Mouse (Mus musculus) ES-Bruce4 (cell line): ENCODE data around the gene Otub2. TPM values are rescaled to one million over a fixed set of nuclear protein-coding genes. Genes with fewer than 3 reads are reported as not detected.
A peak's percentile ranks its signal among the peaks of the same experiment; 100 is the strongest.

Source experiments
- H3K27ac ChIP-seq: 2 replicates; pipeline ENCODE4 v1.5.1; 2012; ENCODE audit warnings: low read length, inconsistent platforms; ENCODE audit not compliant: insufficient read depth
- H3K27me3 ChIP-seq: 2 replicates; pipeline ENCODE4 v1.6.1; 2012; ENCODE audit warnings: mild to moderate bottlenecking, low read length, inconsistent platforms; ENCODE audit not compliant: control insufficient read depth, poor library complexity, insufficient read depth, severe bottlenecking
- H3K36me3 ChIP-seq: 2 replicates; pipeline ENCODE4 v1.6.1; 2012; ENCODE audit warnings: inconsistent platforms, mild to moderate bottlenecking, low read length, moderate library complexity; ENCODE audit not compliant: control insufficient read depth, poor library complexity, insufficient read depth, severe bottlenecking
- H3K4me1 ChIP-seq: one replicate; pipeline ENCODE4 v1.8.1; 2011; ENCODE audit warnings: low read length; ENCODE audit not compliant: control insufficient read depth, insufficient read depth
- H3K4me3 ChIP-seq: 2 replicates; pipeline ENCODE4 v1.5.1; 2011; ENCODE audit warnings: low read depth, mild to moderate bottlenecking, low read length
- H3K9ac ChIP-seq: 2 replicates; pipeline ENCODE4 v1.6.1; 2012; ENCODE audit warnings: low read depth, mild to moderate bottlenecking, inconsistent platforms; ENCODE audit not compliant: poor library complexity, severe bottlenecking
- H3K9me3 ChIP-seq: replicated peaks from 2 replicates; pipeline ENCODE4 v1.6.1; 2012; ENCODE audit warnings: mild to moderate bottlenecking, low read length, inconsistent platforms; ENCODE audit not compliant: control insufficient read depth, poor library complexity, insufficient read depth, severe bottlenecking
- CTCF ChIP-seq: IDR thresholded peaks from one replicate; pipeline ENCODE4 v1.8.1; 2011; ENCODE audit warnings: low read depth, low read length
- EP300 ChIP-seq: IDR thresholded peaks from 2 replicates; pipeline ENCODE4 v1.6.1; 2011; ENCODE audit warnings: low read depth, low read length; ENCODE audit not compliant: insufficient read depth
- POLR2A ChIP-seq: IDR thresholded peaks from one replicate; pipeline ENCODE4 v1.8.1; 2011; ENCODE audit warnings: low read length; ENCODE audit not compliant: insufficient read depth
- polyA plus RNA-seq: library from polyadenylated mRNA; stranded (reverse); fragments of >200 nt; gene quantifications from 2 replicates; pipeline ENCODE4 v1.2.4, GENCODE M21; 2011; ENCODE audit warnings: low read depth; ENCODE audit not compliant: missing spikeins, insufficient read depth, insufficient read length

Gene Otub2
- polyA plus RNA-seq, 1 experiment = 5.5 TPM

DNA sequence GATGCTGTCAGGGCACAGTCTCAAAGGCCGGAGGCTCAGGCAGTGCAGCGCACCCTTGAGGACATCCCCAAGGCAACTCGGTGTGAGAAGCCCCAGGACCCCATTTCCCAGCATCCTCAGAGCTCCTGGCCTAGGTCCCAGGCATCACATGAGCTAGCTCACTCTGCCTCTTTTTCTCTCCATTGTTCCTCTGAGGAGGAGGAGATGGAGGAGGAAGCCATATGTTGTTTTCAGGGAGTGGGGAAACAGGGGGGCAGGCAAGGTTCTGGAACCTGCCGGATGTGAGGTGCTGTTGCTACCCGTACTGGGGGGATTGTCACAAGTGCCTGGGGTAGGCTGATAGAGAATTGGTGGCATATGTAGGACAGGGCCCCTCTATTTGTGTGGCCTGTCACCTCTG, 12.4 kb upstream of the Otub2 start:
- Histone ChIP-seq H3K4me1 (no peaks in the 10 kb centered on the region), H3K4me3 (no peak overlapping the region), H3K9me3 (no peaks in the 10 kb centered on the region), H3K27me3 (no peaks in the 10 kb centered on the region), H3K36me3 (no peaks in the 10 kb centered on the region), H3K27ac (no peak overlapping the region), H3K9ac (no peak overlapping the region)
- no peak for TF ChIP-seq EP300
- TF ChIP-seq POLR2A = no peak
- TF ChIP-seq CTCF = no peak

- no peak overlapping the region for H3K4me3 ChIP-seq
- TF ChIP-seq EP300 = no peak
- TF ChIP-seq POLR2A = no peak
- TF ChIP-seq CTCF = no peak
- no peak overlapping the region for H3K9ac ChIP-seq
- no peaks in the 10 kb centered on the region for H3K36me3 ChIP-seq
- no peak overlapping the region for H3K27ac ChIP-seq
- H3K27me3 ChIP-seq = no peaks in the 10 kb centered on the region
- H3K9me3 ChIP-seq = no peaks in the 10 kb centered on the region
- H3K4me1 ChIP-seq = no peaks in the 10 kb centered on the region
Measured at GRCm38 (mm10) chr12:103376774-103377173, 11.7 kb upstream of the Otub2 start.

DNA sequence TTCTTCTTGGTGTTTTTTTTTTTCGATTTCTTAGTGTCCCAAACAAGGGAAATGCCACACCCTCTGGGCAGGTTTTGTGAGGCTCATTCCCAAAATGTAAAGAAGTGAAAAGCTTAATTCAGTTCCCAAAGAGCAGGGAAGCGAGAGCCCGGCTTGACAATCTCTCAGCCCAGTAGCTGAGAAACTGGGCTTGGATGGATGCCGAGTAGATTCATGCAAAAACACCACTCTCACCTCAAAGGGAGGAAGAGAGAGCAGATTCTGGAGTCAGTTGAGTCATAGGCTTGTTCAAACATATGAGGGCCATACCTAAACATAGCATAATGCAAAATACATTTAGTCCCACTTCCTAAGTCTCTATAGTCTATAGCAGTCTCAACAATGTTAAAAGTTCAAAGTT, 8.3 kb upstream of the Otub2 start:
- TF ChIP-seq CTCF = no peak
- no peak for TF ChIP-seq POLR2A
- TF ChIP-seq EP300 = no peak
- no peaks in the 10 kb centered on the region for H3K36me3 ChIP-seq
- no peak overlapping the region for H3K4me3 ChIP-seq
- no peaks in the 10 kb centered on the region for H3K9me3 ChIP-seq
- no peaks in the 10 kb centered on the region for H3K4me1 ChIP-seq
- no peak overlapping the region for H3K9ac ChIP-seq
- H3K27ac ChIP-seq = no peak overlapping the region
- H3K27me3 ChIP-seq = no peaks in the 10 kb centered on the region

GRCm38 (mm10) chr12:103389348-103389727, 856 bp downstream of the Otub2 start:
- H3K27me3 ChIP-seq = no peaks in the 10 kb centered on the region
- TF ChIP-seq POLR2A (no peak), CTCF (no peak), EP300 (no peak)
- no peaks in the 10 kb centered on the region for H3K9me3 ChIP-seq
- peak overlapping the region; percentile 81 for H3K4me3 ChIP-seq
- no peaks in the 10 kb centered on the region for H3K4me1 ChIP-seq
- H3K36me3 ChIP-seq = no peaks in the 10 kb centered on the region
- H3K27ac ChIP-seq = no peak overlapping the region
- H3K9ac ChIP-seq = peak overlapping the region; percentile 75

DNA sequence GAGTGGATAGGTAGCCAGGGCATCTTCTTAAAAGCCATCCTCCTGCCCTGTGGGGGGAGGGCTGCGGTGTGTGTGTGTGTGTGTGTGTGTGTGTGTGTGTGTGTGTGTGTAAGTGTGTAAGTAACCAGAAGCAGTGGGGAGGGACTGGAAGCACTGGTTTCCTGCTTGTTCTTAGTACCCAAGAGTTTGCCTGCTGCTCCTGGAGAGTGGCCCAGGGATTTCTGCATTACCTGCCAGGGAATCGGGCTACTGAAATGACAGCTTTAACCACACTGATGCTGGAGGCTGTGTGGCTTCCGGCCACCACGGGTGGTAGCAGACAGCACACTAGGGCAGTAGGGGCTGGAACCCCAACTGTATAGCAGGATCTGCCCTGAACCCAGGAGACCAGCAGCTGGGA, 1.5 kb downstream of the Otub2 start:
- Histone ChIP-seq H3K4me3 (no peak overlapping the region), H3K27ac (no peak overlapping the region), H3K9ac (no peak overlapping the region), H3K9me3 (no peaks in the 10 kb centered on the region), H3K27me3 (no peaks in the 10 kb centered on the region), H3K36me3 (no peaks in the 10 kb centered on the region), H3K4me1 (no peaks in the 10 kb centered on the region)
- TF ChIP-seq CTCF (no peak), EP300 (no peak), POLR2A (no peak)

DNA sequence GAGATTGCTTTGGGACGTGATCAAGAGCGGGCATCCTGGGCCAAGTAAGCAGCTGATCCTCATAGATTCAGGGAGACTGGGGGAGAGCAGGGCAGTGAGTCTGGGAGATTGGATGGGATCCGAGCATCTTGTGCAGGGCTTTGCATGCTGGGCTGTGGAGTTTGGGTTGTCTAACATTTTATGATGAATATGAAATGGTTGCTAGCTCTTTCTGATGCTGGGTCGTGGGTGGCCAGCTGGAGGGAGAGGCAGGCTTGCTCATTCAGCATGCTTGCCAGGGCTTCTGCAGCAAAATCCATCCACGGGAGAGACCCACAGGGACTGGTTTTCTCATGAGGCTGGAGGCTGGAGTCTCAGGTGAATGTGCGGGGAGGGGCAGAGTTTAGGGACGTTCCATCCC, 2.6 kb downstream of the Otub2 start:
- H3K27me3 ChIP-seq = no peaks in the 10 kb centered on the region
- no peaks in the 10 kb centered on the region for H3K4me1 ChIP-seq
- TF ChIP-seq EP300 (no peak), CTCF (no peak), POLR2A (no peak)
- H3K9me3 ChIP-seq = no peaks in the 10 kb centered on the region
- H3K4me3 ChIP-seq = no peak overlapping the region
- no peak overlapping the region for H3K27ac ChIP-seq
- H3K36me3 ChIP-seq = no peaks in the 10 kb centered on the region
- no peak overlapping the region for H3K9ac ChIP-seq
